Mouse (Mus musculus) effector memory CD4-positive, alpha-beta T cell, adult 7 months (primary cell): ENCODE data around the gene Nudt9. TPM values are rescaled to one million over a fixed set of nuclear protein-coding genes. Genes with fewer than 3 reads are reported as not detected.

Experiments used
- polyA plus RNA-seq: library from polyadenylated mRNA; unstranded; fragments of 100-300 nt; shearing (Covaris generic); gene quantifications from one replicate; pipeline ENCODE4 v1.2.1, GENCODE M21; 2017

The Nudt9 gene
- polyA plus RNA-seq = 55.3 TPM

DNA sequence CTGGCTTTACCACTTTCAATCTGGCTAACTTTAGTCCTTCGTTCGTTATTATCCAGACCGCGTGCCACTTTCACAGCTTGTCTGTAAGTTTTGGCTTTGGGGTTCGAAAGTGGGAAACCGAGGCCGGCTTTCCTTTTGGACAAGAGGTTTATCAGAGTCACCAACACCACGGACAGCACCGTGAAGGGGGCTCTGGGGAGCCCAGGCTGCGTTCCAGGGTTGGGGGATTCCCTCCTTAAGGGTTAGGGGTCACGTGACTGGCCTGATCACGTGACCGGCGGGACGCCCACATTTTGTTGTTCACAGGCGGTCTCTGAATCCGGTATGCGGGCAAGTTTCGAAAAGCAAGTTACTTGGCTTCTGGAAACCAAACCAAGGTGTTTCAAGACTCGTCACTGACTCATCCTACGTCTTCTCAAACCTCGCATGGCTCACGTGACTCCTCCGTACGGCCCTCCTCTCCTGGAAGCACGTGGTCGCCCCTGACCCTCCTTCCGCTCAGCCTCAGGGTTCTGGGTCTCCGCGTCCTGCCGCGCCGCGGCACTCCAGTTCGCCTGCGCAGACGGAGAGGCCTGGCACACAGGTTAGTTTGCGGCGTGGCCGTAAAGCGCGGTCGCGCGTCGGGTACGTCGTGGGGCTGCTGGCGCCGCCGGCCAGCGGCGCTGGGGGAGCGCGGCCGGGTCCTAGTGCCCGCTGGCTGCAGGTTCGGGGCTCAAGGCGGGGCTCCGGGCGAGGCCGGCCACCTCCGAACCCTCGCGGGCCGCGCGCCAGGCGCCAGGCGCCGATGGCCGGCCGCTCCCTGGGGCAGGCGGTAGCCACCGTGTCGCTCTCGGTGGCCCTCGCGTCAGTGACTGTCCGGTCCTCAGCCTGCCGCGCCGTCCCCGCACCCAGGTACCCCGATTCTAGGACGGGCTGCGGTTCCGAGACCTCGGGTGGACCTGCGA, at the start of gene Nudt9:
Gene Nudt9, plus strand, starts transcription at position 51 of the 944 bp plus-strand sequence.

GRCm38 (mm10) chr5:104021597-104022378, 24.3 kb upstream of the Nudt9 start, which contains the start of gene Hsd17b11:
Gene Hsd17b11, minus strand, starts transcription at chr5:104021919.

DNA sequence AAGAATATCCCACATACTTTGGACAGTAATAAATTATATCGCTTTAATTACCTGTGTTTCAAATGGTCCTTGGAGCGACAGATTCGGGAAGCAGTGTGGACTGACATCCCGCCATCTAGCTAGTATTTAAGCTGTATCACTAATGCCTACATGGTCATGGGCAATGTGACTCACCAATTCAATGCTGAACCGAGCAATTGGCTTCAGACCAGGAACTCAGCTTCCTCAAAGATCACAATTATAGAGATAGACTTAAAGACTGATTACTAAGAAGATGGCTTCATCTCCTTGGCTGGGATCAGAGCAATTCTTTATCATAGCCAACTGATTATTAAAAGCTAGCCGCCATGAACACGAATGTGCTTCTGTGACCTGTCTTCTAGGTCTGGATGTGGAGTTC, 31.4 kb downstream of the Nudt9 start, which contains the start of gene Gm17660:
Gene Gm17660, minus strand, starts transcription at position 101 of the 400 bp plus-strand sequence.

GRCm38 (mm10) chr5:104113491-104114172, 67.5 kb downstream of the Nudt9 start, which contains the start of gene Sparcl1:
Gene Sparcl1, minus strand, starts transcription at chr5:104113733.

Other genes with a start within 250 kb of the Nudt9 start
- gene Klhl8, start 135.0 kb upstream of the Nudt9 start, polyA plus RNA-seq = 6.0 TPM
- not detected for gene Hsd17b13, start 68.9 kb upstream of the Nudt9 start, polyA plus RNA-seq
- 1.7 TPM for gene Hsd17b11, start 24.4 kb upstream of the Nudt9 start, polyA plus RNA-seq
- not detected for gene Gm17660, start 31.3 kb downstream of the Nudt9 start, polyA plus RNA-seq
- not detected for gene Sparcl1, start 67.4 kb downstream of the Nudt9 start, polyA plus RNA-seq
- not detected for gene Dspp, start 124.4 kb downstream of the Nudt9 start, polyA plus RNA-seq
- gene Dmp1, start 156.3 kb downstream of the Nudt9 start, polyA plus RNA-seq = not detected